Mouse (Mus musculus) liver (tissue): ENCODE measurements around the gene Gm17349.

ENCODE experiments used
- DNase-seq: peaks from one replicate; pipeline ENCODE4 v3.0.0-alpha.2; 2020; ENCODE audit warnings: mixed read lengths

Gene Gm17349

DNA sequence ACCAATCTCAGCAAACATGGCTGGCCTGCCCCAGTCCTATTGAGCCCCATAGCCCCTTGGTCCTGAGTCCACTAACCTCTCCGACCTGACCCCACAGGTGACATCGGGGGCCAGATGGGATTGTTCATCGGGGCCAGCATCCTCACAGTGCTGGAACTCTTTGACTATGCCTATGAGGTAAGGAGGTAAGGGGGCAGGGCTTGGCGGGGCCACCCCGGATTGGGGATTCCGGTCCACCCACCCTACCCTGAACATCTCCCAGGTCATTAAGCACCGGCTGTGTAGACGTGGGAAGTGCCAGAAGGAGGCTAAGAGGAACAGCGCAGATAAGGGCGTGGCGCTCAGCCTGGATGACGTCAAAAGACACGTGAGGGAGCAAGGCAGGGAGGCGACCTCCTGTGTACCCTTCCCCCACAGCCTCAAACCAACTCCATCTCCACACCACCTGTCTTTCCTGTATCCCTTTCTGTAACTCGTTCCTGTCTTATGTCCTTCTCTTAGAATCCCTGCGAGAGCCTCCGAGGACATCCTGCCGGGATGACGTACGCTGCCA lies 6.7 kb downstream of the Gm17349 start:
- no peak for DNase-seq

DNA sequence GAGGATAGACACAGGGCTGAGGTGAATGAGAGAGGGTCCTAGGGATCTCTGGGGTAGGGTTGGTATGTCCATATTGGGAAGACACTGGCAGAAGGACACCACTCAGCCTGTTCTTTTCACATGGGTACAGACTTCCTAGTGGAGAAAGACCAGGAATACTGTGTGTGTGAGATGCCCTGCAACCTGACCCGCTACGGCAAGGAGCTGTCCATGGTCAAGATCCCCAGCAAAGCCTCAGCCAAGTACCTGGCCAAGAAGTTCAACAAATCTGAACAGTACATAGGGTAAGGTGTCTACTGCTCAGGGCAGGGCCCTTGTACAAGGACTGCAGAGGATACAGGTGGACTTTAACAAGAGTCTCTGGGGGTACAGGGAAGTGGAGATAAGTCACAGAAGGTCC lies 8.0 kb downstream of the Gm17349 start:
- no peak for DNase-seq

DNA sequence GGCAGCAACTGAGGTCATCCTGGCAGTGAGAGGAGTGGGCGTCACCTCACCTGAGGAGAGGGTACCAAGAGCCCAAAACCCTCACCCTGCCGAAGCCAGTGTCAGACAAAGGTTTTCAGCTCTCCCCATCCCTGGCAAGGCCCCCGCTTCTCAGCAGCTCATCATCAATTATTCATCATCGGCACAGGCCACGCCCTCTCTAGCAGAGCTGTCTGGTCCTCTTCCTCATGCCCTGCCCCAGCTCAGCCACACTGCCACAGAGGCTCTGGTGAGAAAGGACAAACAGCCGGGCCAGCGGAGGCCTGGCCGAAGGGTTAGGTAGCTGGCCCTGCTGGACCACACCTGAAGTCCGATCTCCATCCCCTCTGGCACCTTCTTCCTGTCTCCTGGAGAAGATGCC lies 13.3 kb downstream of the Gm17349 start:
- DNase-seq, result no peak

DNA sequence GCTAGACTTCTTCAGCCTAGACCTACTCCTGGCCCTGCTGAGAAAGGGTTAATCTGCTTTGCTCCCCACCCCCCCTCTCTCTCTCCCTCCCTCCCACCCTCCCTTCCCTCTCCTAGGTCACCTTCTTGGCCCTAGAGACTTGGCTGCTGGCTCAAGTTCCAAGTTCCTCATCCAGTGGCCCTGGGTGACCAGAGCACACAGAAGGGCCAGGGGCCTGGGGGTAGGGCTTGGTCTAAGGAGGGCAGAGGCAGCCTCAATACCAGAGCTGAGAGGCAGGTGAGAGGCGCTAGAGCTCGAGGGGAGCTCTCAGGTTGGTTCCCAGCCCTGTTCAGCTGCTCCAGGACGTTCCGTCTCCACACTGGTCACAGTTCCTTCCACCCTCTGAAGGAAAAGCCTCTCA lies 14.4 kb downstream of the Gm17349 start:
- DNase-seq, result no peak

DNA sequence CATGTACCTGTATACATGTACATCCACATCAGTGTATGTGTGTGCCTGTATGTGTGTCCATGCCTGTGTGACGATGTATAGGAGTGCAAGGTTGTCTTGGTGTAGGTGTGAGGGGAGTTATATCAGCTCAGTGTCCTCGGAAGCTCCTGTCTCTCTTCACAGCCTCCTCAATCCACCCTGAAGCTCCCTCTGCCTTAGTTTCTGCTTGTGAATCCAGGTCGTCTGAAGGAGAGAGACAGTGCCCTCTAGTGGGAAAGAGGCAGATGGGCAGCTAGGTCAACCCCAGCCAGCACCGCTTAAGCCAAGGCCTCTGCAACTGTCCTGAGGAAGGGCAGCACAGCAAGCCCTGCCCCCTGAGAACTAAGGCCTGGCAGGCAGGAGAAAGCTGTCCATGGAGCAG lies 16.6 kb downstream of the Gm17349 start:
- peak; percentile 38 for DNase-seq

DNA sequence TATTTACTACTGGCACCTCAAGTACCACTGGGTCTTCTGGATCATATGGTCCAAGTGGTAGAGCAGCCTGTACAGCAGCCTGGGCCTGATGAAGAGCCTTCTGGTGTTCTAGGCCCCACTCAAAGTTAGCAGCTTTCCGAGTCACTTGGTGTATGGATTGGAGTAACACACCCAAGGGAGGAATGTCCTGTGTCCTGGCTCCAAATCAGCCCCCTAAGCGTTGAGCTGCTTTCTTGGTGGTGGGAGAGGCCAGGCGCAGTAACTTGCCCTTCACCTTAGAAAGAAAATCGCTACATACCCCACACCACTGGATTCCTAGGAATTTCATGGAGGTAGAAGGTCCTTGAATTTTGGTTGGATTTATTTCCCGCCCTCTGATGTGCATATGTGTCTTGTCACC lies 21.1 kb downstream of the Gm17349 start:
- DNase-seq, result no peak

DNA sequence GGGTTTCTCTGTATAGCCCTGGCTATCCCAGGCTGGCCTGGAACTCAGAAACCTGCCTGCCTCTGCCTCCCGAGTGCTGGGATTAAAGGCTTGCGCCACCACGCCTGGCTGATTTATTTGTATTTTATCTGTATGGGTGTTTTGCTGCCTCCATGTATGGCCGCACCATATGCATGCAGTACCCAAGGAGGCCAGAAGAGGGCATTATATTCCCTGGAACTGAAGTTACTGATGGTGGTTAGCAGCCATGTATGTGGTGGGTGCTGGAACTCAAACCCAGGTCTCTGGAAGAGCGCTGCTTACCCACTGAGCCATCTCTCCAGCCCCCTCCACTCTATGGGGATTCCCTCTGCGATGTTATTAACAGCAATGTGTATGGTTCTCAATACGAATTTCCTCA lies 22.4 kb downstream of the Gm17349 start:
- DNase-seq, result peak; percentile 42

DNA sequence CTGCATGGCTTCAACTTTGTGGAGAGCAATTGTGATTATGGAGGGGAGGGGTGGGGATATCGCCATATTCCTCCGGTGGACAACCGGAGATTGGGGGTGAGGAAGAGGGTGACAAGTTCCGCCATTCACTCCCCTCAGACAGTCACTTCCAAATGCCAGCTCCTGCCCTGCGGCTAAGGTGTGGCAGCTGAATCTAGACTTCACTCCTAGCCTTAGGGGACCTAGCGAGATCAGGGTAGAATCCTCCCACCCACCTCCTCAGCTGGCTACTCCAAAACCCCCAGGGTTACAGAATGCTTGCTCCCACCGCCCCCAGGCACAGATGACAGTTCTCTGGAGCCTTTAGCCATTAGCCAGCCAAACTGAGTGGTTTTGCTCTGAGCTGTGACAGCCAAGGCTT lies 26.3 kb downstream of the Gm17349 start:
- DNase-seq, result no peak

DNA sequence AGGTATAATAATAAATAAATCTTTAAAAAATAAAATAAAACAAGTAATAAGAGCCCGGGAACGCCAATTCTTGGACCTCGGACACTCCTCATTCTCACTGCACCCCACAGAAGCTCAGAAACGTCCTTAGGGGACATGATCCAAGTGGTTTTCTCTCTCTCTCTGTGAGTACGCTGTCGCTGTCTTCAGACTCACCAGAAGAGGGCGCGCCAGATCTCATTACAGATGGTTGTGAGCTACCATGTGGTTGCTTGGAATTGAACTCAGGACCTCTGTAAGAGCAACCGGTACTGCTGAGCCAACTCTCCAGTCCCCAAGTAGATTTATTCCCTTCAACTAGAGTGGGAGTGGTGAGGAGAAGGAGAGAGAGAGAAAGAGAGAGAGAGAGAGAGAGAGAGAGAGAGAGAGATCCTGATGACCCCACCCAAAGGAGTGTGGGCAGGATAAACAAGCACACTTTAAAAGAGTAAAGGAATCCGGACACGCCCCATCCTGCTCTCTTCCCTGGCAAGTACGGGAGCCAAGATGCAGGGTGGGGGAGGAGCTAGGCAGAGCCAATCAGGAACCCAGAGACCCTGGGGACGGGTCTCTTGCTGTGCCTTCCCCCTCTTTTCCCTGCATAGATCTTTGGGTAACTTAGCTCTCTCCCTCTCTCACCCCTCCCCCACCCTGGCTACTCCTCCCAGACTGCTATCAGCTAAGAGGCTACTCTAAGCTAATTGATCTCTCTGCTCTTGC lies 27.1 kb downstream of the Gm17349 start:
- peak; percentile 64 for DNase-seq

DNA sequence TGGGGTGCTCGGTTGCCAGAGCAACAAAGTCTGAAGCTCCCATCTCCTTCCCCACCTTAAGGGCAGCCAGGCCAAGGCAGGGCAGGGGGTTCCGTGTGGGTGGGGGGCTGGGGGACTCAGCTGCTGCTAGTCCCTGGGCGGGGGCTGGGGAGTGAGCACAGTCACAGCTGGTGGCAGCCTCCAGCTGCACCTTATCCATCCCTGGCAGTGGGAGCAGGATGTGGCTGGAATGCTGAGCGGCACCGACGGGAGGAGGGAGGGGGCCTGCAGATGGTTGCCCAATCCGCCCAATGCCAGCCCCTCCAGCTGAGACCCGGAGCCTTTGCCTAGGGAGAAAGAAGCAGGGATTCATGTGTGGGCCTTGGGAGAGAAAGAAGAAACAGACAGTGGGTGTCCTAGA lies 28.2 kb downstream of the Gm17349 start:
- DNase-seq, result no peak

DNA sequence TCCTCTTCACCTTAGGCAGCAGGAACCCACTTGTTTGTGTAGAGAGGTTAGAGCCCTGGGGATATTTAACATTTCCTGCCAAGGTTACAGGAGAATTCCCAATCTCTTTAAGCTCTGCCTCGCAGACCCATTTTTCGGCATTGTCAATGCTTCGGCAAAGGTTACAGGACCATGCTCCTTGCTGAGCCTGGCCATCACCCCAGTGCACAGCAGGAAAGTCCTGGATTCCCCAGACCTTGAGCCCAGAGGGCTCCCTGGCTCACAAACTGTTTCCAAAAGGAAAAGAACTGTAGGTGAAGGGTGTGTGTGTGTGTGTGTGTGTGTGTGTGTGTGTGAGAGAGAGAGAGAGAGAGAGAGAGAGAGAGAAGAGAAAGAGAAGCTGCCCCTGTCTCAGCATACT lies 30.4 kb downstream of the Gm17349 start:
- DNase-seq, result no peak

DNA sequence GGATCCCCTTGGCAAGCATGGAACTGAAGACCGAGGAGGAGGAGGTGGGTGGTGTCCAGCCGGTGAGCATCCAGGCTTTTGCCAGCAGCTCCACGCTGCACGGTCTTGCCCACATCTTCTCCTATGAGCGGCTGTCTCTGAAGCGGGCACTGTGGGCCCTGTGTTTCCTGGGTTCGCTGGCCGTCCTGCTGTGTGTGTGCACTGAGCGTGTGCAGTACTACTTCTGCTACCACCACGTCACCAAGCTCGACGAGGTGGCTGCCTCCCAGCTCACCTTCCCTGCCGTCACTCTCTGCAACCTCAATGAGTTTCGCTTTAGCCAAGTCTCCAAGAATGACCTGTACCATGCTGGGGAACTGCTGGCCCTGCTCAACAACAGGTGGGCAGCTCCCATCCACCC lies 33.5 kb downstream of the Gm17349 start:
- DNase-seq, result no peak

DNA sequence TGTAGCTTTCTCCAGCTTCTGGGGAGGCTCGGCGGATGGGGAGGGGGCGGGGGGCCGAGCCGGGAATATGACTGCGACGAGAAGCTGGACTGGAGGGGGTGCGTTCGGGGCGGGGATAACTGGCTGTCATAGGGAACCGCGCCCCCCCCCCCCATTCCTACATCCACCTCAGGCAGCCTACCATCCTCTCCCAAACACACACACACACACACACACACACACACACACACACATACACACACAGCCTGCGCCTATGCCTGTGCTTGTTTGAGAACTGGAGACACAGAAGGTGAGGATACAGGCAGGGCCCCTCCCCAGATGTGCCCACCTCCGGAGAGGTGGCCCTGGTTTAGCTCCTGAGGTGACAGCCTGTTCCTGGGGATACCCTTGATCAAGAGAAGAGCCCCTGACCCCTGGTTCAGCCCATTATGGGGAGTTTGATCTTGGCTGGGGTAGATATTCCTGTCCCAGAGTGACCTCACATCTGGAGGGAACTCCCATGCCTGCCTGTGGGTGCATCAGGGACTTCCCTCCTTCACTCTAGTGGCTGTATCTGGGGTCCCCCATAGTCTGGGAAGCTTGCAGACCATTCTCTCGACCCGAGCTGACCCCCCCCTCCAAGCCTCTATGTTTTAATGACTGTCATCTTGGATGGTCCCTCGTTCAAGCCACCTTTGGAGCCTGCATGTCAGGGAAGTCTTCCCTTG lies 34.2 kb downstream of the Gm17349 start:
- DNase-seq, result no peak

DNA sequence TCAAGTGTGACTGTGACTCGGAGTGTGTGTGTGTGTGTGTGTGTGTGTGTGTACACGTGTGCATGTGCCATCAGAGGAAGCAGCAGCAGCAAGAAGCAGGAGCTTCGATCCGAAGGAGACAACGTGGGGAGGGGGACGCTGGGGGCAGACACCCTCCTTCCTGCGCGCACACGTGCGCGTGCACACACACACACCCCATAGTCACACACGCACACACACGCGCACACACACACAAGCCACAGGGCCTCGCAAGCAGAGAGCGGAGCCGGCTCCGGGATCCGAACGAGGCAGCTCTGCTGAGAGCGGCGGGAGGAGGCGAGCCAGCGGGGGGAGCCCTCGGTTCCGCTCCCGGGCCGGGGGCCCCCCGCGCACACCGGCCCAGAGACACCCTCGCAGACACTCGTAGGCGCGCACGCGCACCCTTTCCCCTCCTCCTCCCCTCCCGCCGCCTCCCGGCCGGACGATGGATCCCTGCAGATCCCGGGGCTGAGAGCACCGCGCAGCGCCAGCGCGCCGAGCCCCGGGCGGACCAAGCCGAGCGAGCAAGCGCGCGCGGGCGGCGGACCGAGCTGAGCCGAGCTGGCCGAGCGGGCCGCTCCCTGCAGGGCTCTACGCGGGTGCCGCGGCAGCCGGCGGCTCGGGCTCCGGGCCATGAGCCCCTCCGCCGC lies 35.0 kb downstream of the Gm17349 start, which contains the start of gene Asic1:
TSS of gene Asic1 (plus strand) at position 215 of the 668 bp plus-strand sequence.
- DNase-seq, result peak; percentile 52

DNA sequence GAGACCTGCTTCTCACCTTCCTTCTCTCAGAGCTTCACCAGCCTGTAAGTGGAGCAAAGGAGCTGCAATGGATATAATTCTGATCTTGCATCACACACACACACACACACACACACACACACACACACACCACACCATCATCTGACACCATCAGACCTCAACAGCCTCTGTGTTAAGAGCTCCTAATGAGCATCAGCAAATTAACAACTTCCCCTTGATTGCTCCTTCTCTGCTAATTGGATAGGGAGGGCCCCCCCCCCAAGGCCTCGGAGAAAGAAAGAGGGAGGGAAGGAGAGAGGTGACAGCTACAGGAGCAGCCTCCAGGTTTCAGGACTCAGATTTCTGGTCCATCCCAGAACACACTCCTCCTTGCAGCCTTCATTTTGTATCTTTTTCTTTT lies 35.9 kb downstream of the Gm17349 start:
- no peak for DNase-seq

DNA sequence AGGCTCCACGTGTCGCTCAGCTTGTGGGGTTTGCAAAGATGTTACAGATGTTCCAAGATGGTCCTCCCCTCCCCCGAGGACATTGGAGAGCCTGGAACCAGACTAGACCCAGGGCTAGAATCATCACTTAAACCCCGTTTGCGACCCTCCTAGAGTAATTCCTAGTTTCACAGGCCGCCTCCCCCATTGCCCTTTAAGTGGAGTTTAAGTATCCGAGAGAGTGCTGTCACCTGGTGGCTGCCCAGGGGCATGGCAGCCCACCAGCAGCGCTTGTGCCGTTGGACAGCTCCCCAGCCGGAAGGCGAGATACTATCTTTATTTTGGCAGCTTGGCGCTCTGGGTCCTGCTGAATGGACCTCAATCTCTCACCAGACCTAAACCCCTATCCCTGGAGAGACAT lies 36.4 kb downstream of the Gm17349 start:
- DNase-seq, result peak; percentile 67

DNA sequence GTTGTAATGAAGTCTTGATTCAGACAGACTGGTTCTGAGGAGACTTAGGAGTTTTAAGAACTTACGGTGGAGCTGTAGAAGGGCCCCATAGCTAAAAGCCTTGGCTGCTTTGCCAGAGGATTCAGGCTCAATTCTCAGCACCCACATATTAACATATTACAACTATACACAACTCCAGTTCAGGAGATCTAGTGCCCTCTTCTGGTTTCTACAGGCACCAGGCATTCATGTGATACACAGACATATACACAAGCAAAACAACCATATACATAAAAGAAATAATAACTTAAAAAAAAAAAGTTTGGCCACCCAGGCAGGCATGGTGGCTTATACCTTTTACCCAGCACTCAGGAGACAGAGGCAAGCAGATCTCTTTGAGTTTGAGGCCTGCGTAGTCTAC lies 37.7 kb downstream of the Gm17349 start:
- no peak for DNase-seq

DNA sequence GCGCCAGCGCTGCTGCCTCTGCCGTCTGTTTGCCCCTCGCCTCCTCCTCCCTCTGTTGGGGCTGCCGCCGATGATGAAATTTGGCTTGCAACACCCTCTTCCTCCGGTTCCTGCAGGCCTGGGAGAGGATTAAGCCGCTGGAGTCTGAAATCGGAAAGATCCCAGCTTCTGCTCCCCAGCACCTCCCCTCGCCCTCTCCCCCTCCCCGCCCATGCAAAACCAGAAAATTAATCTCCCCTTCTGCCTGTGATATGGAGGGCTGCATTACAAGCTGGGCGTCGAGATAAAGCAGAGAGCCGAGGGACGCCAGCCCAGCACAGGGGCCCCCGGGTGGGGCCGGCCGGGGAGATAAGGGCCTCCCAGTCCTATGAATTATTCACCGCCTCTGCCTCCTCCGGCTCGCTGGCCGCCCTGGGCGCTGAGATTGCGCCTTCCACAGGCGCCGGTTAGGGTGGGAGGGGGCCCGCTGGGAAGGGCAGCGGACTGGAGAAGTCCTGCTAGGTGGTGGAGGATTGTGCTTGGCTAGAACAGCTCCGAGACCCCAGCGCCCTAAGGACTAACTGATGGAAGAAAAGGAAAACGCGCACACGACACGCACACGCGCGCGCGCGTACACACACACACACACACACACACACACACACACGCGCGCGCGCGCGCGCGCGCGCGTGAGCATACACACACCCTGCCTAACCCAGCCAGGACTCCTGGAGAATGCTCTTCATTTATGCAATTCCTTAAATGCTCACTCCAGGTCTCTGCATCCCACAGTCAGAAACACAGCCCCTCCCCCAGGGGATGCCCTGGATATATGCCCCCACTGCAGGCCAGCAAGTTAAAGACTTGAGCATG lies 40.5 kb downstream of the Gm17349 start:
- peak; percentile 88 for DNase-seq

DNA sequence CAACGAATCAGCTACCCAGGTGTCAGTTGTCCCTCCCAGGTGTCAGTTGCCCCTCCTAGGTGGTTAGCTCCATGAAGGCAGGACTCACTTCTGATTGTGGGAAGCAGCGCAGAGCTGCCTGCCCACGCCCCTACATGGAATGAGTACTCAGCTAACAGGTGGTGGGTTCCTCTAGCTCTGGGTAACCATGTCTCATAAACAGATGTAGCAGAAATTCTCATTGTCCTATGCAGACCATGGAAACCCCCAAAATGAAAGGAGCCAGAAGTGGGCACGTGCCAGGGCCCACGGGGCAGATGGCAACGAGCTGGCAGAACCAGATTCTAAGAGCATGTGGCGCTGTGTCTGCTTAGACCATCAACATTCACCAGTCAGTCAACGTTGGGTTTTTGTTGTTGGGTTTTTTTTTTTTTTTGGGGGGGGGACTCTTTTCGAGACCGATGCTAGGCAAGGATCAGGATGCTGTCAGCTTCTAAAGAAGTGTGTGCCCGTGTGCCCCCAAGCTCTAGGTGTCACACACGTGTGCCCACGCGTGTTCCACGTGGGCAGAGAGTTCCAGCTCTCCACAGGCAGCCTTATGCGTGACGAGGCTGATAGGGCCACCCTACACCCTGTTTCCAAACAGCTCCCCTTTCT lies 41.2 kb downstream of the Gm17349 start:
- no peak for DNase-seq

DNA sequence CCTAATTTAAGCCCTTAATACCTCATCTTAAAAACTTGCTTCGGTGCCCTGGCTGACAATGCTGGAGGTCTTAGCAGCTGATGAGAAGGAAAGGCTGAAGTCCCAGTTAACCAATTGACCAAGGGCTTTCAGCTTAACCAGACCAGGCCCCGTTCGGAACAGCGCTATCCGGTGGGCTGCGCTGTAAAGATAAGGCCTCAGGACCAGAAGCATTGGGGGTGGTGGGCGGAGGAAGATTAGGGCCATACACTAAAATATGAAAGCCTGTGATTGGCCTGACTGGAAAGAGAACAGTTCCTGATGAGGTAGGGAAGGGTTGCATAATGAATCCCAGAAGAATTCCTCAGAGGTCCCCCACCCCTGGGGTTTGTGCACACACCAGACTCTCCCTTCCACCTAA lies 42.9 kb downstream of the Gm17349 start:
- DNase-seq, result peak; percentile 48

DNA sequence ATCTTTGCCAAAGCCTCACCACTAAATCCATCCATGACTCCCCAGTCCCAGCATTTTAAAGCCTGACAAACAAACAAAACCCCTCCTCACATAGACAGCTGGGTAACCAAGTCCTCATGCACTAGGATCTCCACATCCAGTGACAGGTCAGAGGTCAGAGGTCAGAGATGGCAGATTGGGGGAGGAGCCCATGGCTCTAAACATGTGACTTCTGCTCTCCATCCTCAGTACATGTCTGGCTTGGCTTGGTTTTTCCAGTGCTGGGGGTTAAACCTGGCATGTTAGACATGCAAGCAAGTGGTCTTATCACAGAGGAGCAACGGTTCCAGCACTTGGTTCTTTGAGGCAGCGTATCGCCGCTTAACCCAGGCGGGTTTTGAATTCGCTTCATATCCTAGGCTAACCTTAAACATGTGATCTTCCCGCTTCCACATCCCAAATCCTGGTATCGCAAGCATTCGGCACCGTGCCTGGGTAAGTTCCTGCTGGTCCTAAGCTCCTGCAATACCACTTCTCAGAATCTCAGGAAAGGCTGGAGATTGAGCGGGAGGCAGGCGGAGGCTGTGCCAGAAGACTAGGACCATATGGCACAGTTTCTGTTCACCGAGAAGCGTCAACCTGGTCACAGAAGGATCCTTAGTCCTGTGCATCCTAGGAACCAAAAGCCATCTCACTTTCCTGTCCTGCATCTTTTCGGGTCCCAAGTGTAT lies 44.0 kb downstream of the Gm17349 start:
- no peak for DNase-seq

DNA sequence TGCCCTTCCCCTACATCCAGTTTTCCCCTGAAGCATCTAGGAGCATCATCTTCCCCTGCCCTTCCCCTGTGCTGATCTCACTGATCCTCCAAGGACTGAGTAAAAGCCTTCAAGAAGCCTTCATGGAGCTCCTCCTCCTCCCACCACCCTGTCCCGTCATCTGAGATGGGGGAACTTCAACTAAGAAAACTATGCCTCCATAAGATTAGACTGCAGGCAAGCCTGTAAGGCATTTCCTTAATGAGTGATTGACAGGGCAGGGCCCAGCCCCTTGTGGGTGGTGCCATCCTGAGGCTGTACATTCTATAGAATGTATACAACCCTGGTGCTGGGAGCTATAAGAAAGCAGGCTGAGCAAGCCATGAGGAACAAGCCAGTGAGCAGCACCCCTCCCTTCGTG lies 46.9 kb downstream of the Gm17349 start:
- DNase-seq, result no peak
